Mouse (Mus musculus) spleen, adult 10 weeks (tissue): ENCODE measurements around the gene Fam186b. TPM values are rescaled to one million over a fixed set of nuclear protein-coding genes. Genes with fewer than 3 reads are reported as not detected.

Experiments
- polyA plus RNA-seq: library from polyadenylated mRNA; stranded (reverse); fragments of 350-450 nt; fragmentation: Illumina TruSeq; extraction: RNeasy Lipid Tissue Mini Kit (QIAGEN cat#74804); gene quantifications from one replicate; pipeline ENCODE4 v1.2.3, GENCODE M21; 2015; ENCODE audit warnings: low replicate concordance; ENCODE audit not compliant: insufficient read depth

The Fam186b gene
- 0.11 TPM for polyA plus RNA-seq

DNA sequence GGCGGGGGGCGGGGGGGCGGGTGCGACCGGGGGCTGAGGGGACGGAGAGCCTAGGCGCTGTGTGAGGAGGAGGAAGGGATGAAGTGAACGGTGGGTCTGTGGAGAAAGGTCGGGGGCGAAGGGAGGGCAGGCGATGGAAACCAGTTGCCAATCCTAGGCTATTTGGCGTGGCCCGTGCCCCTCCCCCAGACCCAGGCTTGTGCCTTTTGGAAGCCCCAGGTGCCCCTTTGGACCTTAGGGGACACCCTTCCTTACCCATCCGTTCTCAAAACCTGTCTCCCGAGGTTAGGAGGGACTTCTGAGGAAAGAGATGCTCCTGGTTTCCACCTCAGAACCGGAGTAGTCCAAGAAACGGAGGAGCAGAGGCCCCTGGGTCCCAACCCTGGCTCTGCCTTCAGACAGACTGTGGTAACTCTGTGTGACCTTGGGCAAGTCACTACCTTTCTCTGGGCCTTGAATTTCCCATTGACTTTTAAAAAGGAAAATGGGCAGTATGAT lies at the start of gene Fam186b:
Fam186b (minus strand) TSS at position 405 of the 498 bp plus-strand sequence.

DNA sequence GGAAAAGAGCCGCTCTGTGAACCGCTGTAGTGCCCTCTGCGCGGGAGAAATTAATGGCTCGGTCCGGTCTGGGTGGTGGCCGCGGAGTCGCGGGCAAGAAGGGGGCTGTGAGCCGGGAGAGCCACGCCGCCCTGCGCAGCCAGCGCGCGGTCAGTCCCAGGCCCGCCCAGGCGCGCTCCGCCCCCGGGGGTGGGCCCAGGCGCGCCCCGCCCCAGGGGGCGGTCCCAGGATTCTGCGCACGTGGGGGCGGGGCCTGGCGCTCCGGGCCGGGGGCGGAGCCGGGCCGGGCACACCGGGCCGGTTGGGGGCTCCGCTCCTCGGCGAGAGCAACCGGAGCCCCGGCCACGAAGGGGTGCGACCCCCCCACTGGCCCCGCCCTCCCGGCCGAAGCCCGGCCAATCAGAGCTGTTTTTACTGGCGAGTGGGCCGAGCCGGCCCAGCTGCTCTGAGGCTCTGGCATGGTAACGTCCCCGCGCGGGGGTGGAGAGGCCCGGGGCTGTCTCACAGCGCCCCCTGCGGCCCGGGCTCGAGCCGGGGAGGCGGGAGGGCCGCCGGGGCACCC lies 794 bp downstream of the Fam186b start, which contains the start of gene Prpf40b:
Prpf40b (plus strand) TSS at position 275 of the 562 bp plus-strand sequence.

DNA sequence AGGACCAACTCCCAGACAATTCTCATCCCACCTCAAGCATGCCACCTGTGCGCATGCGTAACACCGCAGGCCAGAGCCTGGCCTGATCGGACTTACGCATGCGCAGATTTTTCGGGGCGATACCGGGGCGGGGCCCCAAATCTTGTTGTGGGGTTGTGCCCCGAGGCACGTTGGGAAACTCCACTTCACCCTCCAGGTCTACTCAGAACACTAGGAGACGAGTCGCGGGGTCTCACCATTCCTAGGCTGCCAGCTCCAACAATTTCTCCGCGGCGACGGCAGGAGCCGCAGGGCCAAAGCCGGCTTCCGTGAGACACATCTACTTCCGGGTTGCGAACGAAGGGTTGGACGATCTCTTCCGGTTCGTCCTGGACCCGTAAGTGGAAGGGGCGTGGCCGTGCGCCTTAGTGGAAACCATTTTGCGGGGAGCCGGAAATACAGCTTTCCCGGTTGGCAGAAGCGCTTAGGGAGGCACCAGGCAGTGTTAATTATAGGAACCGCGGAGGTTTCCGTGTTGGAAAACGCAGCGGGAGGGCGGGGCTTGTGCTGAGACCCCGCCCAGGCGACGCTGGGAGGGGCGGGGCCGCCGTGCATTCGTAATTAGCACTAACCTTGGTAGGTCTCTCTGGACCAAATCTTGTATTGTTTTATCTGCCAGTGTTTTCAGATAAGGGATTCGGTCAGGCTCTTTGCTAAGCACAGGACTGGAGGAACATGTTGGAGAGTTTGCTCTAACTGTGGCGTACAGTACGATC lies 43.9 kb downstream of the Fam186b start, which contains the start of gene Mcrs1:
Mcrs1 (minus strand) TSS at position 336 of the 755 bp plus-strand sequence.

DNA sequence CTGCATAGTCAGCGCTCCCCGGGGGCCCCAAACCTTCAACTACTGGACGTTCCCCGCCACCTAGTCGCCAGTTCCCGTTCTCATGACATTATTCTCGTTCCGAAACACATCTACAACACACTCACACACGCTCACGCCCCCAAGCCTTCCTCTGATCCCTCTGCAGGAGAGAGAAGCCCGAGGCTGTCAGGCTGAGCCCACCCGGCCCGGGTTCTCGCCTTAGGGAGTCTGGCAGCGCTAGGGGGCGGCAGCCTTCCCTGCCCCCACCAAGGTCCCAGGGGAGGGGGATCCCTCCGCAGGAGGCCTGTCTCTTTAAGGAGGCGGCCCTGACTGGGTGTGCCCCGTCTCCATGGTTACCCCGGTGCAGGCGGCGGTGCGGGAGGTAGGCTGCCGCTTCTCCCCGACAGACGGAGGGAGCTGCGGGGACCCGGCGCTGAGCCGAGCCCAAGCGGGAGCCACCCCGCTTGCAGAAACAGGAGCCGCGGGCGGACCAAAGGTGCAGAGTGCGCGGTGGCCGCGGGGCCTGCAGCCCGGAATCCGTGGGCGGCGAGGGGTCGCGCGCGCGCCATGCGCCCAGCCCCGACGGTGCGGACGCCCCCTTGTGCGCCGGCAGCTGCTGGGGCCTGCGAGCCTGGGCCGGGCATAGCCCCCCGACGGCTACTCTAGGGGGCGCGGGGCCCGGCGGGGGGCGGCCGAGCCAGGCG lies 71.3 kb downstream of the Fam186b start, which contains the start of gene Kcnh3:
Kcnh3 (plus strand) TSS at position 654 of the 704 bp plus-strand sequence.

Other genes with a start within 250 kb of the Fam186b start
- gene Prph, start 240.7 kb downstream of the Fam186b start, polyA plus RNA-seq: not detected
- 3.4 TPM for gene Troap, start 221.3 kb downstream of the Fam186b start, polyA plus RNA-seq
- gene C1ql4, start 208.1 kb downstream of the Fam186b start, polyA plus RNA-seq: not detected
- 0.86 TPM for gene Dnajc22, start 202.7 kb downstream of the Fam186b start, polyA plus RNA-seq
- gene Spats2, start 170.0 kb downstream of the Fam186b start, polyA plus RNA-seq: 5.0 TPM
- 0.64 TPM for gene Kcnh3, start 71.0 kb downstream of the Fam186b start, polyA plus RNA-seq
- gene Mcrs1, start 43.9 kb downstream of the Fam186b start, polyA plus RNA-seq: 16.6 TPM
- 11.7 TPM for gene Prpf40b, start 801 bp downstream of the Fam186b start, polyA plus RNA-seq
- 32.1 TPM for gene Fmnl3, start 74.6 kb upstream of the Fam186b start, polyA plus RNA-seq
- 203 TPM for gene Tmbim6, start 97.0 kb upstream of the Fam186b start, polyA plus RNA-seq
- gene Nckap5l, start 161.9 kb upstream of the Fam186b start, polyA plus RNA-seq: 1.4 TPM
- 7.1 TPM for gene Bcdin3d, start 178.8 kb upstream of the Fam186b start, polyA plus RNA-seq
- gene Faim2, start 232.3 kb upstream of the Fam186b start, polyA plus RNA-seq: not detected